ENCODE assay signal across 27 mouse cellular contexts in the genomic region with DNA sequence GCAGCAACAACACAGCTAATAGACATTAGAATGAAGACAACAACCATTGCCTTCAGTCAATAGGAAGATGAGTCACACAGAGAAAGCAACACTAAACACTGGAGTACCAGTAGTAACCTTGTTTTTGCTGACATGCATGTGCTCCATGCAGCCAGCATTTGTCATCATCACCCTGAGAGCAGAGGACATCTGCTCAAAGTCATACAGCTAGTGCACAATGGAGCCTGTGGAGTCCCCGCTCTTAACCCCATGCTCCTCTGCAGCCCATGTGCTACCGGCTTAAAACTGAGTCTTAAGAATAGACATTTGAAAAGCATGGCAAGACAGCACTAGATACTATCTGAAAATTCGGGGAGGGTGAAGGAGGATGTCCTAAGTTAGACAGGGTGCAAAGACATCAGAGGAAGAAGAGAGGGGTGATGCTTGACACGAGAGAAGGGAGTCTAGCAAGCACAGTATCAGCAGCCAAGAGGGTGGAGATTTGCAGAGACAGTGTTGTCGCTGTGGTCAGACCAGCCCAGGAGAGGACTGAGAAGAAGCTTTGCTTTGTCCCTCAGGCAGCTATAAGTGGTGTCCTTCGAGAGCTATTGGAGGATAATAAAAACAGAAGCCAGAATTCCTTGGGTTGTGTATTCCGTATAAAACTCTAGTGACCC.
A peak's percentile ranks its signal among the peaks of the same experiment; 100 is the strongest.
DNase-seq lines count a peak whose midpoint lies in the region; ATAC-seq lines count a peak whose summit lies in the region.
"Had no signal": no experiment of that assay in that cellular context is flagged by ENCODE, and none has a peak within 500 bp of the region (broad histone marks: within the 10 kb centered on the region; RNA-seq: fewer than 3 reads in every experiment).

No protein-coding gene starts in this region.

- no peaks in the 10 kb centered on the region for H3K27me3 ChIP-seq in hindbrain, embryonic 15.5 days
- no peaks in the 10 kb centered on the region for H3K27me3 ChIP-seq in hindbrain, embryonic 11.5 days (ENCODE audit: control insufficient read depth, insufficient read depth, low read length)
- no peaks in the 10 kb centered on the region for H3K27me3 ChIP-seq in lung, embryonic 15.5 days
- H3K27me3 ChIP-seq: embryonic facial prominence, embryonic 12.5 days; embryonic facial prominence, embryonic 15.5 days; heart, embryonic 13.5 days had no signal

- H3K4me1 ChIP-seq in hindbrain, embryonic 15.5 days (replicated peaks), result peaks cover 21% of the 10 kb centered on the region; the same call in 1 of the 2 replicates
- 0 out of 2 replicates have a peak, but pooled peaks cover 3% of the 10 kb centered on the region for H3K4me1 ChIP-seq in hindbrain, embryonic 11.5 days (replicated peaks; ENCODE audit: control insufficient read depth, insufficient read depth, low read length)
- 0 out of 2 replicates have a peak, but pooled peaks cover 9% of the 10 kb centered on the region for H3K4me1 ChIP-seq in lung, embryonic 15.5 days

- H3K4me2 ChIP-seq in hindbrain, embryonic 15.5 days, result no peak overlapping the region
- no peak overlapping the region for H3K4me2 ChIP-seq in hindbrain, embryonic 11.5 days (replicated peaks; ENCODE audit: low read depth, low read length)
- no peak overlapping the region for H3K4me2 ChIP-seq in lung, embryonic 15.5 days
- H3K4me2 ChIP-seq: embryonic facial prominence, embryonic 12.5 days; embryonic facial prominence, embryonic 15.5 days; heart, embryonic 13.5 days had no signal

- no peaks in the 10 kb centered on the region for H3K36me3 ChIP-seq in hindbrain, embryonic 15.5 days
- H3K36me3 ChIP-seq in hindbrain, embryonic 11.5 days (ENCODE audit: control insufficient read depth, insufficient read depth, low read length), result no peaks in the 10 kb centered on the region
- no peaks in the 10 kb centered on the region for H3K36me3 ChIP-seq in lung, embryonic 15.5 days
- H3K36me3 ChIP-seq: embryonic facial prominence, embryonic 15.5 days had no signal

- ATAC-seq in hindbrain, embryonic 15.5 days (ENCODE audit: low FRiP score, low read depth), result 0 out of 2 replicates have a peak, but pooled peaks have one; percentile 36
- no peak for ATAC-seq in hindbrain, embryonic 11.5 days (ENCODE audit: low FRiP score)
- peak; percentile 77; the same call in 1 of the 2 replicates for ATAC-seq in lung, embryonic 15.5 days (ENCODE audit: borderline replicate concordance, extremely low read depth, low FRiP score, low TSS enrichment)
- ATAC-seq: activated CD4-positive, CD25-positive, alpha-beta regulatory T cell, adult 4 months; forebrain, embryonic 14.5 days; forebrain, postnatal 0 days; hindbrain, postnatal 0 days; inflammation-experienced regulatory T-cells, adult 6 months had no signal

- no peaks in the 10 kb centered on the region for H3K9me3 ChIP-seq in hindbrain, embryonic 15.5 days
- H3K9me3 ChIP-seq in hindbrain, embryonic 11.5 days (ENCODE audit: control insufficient read depth, low read length), result no peaks in the 10 kb centered on the region
- no peaks in the 10 kb centered on the region for H3K9me3 ChIP-seq in lung, embryonic 15.5 days
- H3K9me3 ChIP-seq: embryonic facial prominence, embryonic 12.5 days; embryonic facial prominence, embryonic 15.5 days; heart, embryonic 10.5 days; heart, embryonic 13.5 days had no signal

- H3K4me3 ChIP-seq in hindbrain, embryonic 15.5 days, result no peak overlapping the region
- no peak overlapping the region for H3K4me3 ChIP-seq in hindbrain, embryonic 11.5 days (ENCODE audit: low read depth, low read length)
- H3K4me3 ChIP-seq in lung, embryonic 15.5 days, result no peak overlapping the region
- H3K4me3 ChIP-seq: embryonic facial prominence, embryonic 12.5 days; embryonic facial prominence, embryonic 15.5 days; gastrocnemius, adult 2 months; heart, embryonic 10.5 days; heart, embryonic 13.5 days had no signal

- 81% methylated on average over 7 of the region's 7 CpGs for WGBS in hindbrain, embryonic 15.5 days
- 92% methylated on average over 7 of the region's 7 CpGs for WGBS in hindbrain, embryonic 11.5 days
- 46% methylated on average over 7 of the region's 7 CpGs for WGBS in lung, embryonic 15.5 days

- no peak overlapping the region for H3K27ac ChIP-seq in hindbrain, embryonic 15.5 days (replicated peaks)
- no peak overlapping the region for H3K27ac ChIP-seq in hindbrain, embryonic 11.5 days (ENCODE audit: low read depth, low read length)
- no peak overlapping the region for H3K27ac ChIP-seq in lung, embryonic 15.5 days
- H3K27ac ChIP-seq: embryonic facial prominence, embryonic 12.5 days; embryonic facial prominence, embryonic 15.5 days; gastrocnemius, adult 2 months; heart, embryonic 10.5 days; heart, embryonic 13.5 days; hindbrain, postnatal 0 days had no signal

- peak; percentile 20 for DNase-seq in adrenal gland, adult 2 months
- no peak for DNase-seq in adrenal gland, postnatal 14 days
- DNase-seq in hindbrain, embryonic 11.5 days (ENCODE audit: low spot score), result no peak
- DNase-seq in lung, postnatal 25 days (ENCODE audit: low spot score), result no peak
- DNase-seq in lung, postnatal 10 days, result peak; percentile 5
- DNase-seq in lung, postnatal 4 days, result no peak
- DNase-seq: adrenal gland, postnatal 10 days; cerebellum, adult 11 months; cerebellum, adult 2 months; cerebellum, adult 9-11 months; cerebellum, postnatal 25 days; forebrain, postnatal 0 days; gastrocnemius, adult 2 months; gastrocnemius, postnatal 14 days; heart, adult 18-20 months; heart, postnatal 14 days; heart, postnatal 4 days had no signal

- no peak overlapping the region for H3K9ac ChIP-seq in hindbrain, embryonic 15.5 days
- no peak overlapping the region for H3K9ac ChIP-seq in hindbrain, embryonic 11.5 days (ENCODE audit: low read depth, low read length)
- H3K9ac ChIP-seq in lung, embryonic 15.5 days, result no peak overlapping the region
- H3K9ac ChIP-seq: embryonic facial prominence, embryonic 12.5 days; embryonic facial prominence, embryonic 15.5 days; forebrain, postnatal 0 days; heart, embryonic 13.5 days had no signal

Comparison
In these comparisons a context has a peak if more than half of its experiments do, and no peak if none do; other contexts are left out.
1. DNase-seq: peak in adrenal gland, adult 2 months (single experiment) and lung, postnatal 10 days (single experiment); none in adrenal gland, postnatal 14 days (single experiment), hindbrain, embryonic 11.5 days (single experiment), lung, postnatal 25 days (single experiment) and lung, postnatal 4 days (0 of 2).